Mouse (Mus musculus) forebrain, embryonic 14.5 days (tissue): ENCODE measurements around the gene Vopp1. TPM values are rescaled to one million over a fixed set of nuclear protein-coding genes. Genes with fewer than 3 reads are reported as not detected.

ENCODE experiments used
- ATAC-seq: fragments of 200-750 bp; cut with Nextera tagmentation; 2 replicates; pipeline ENCODE4 v1.8.0; 2017; ENCODE audit warnings: mild to moderate bottlenecking, moderate library complexity
- DNase-seq: peaks from one replicate; pipeline ENCODE4 v3.0.0-alpha.2; 2015; ENCODE audit warnings: low spot score
- H3K27ac ChIP-seq: fragments of 300-500 bp; sonication (generic); 2 replicates; pipeline ENCODE4 v1.5.1; 2014; ENCODE audit warnings: low read depth, mild to moderate bottlenecking, control low read depth, low read length, moderate library complexity
- H3K27me3 ChIP-seq: fragments of 300-500 bp; sonication (generic); replicated peaks from 2 replicates; pipeline ENCODE4 v1.6.1; 2014; ENCODE audit warnings: low read length, control low read depth, mixed read lengths; ENCODE audit not compliant: control insufficient read depth, insufficient read depth
- H3K36me3 ChIP-seq: fragments of 300-500 bp; sonication (generic); 2 replicates; pipeline ENCODE4 v1.6.1; 2014; ENCODE audit warnings: low read length, control low read depth; ENCODE audit not compliant: control insufficient read depth, insufficient read depth
- H3K4me1 ChIP-seq: fragments of 300-500 bp; sonication (generic); 2 replicates; pipeline ENCODE4 v1.6.1; 2014; ENCODE audit warnings: antibody characterized with exemption, low read length, control low read depth; ENCODE audit not compliant: control insufficient read depth, insufficient read depth
- H3K4me2 ChIP-seq: fragments of 300-500 bp; sonication (generic); 2 replicates; pipeline ENCODE4 v1.6.1; 2014; ENCODE audit warnings: mild to moderate bottlenecking, control low read depth, low read length
- H3K4me3 ChIP-seq: fragments of 300-500 bp; sonication (generic); 2 replicates; pipeline ENCODE4 v1.5.1; 2014; ENCODE audit warnings: low read depth, low read length, control low read depth
- H3K9ac ChIP-seq: fragments of 300-500 bp; sonication (generic); 2 replicates; pipeline ENCODE4 v1.6.1; 2014; ENCODE audit warnings: mild to moderate bottlenecking, low read length, control low read depth, moderate library complexity
- H3K9me3 ChIP-seq: fragments of 300-500 bp; sonication (generic); replicated peaks from 2 replicates; pipeline ENCODE4 v1.6.1; 2016; ENCODE audit warnings: low read length, control low read depth, mixed read lengths; ENCODE audit not compliant: control insufficient read depth
- WGBS: fragments of 180-500 bp; shearing (Covaris S2); extraction: QIAGEN DNeasy Blood & Tissue Kit; methylation state at CpG from one replicate; pipeline ENCODE4 v1.1.7; 2014; 5-methylcytosine and 5-hydroxymethylcytosine counted together
- polyA plus RNA-seq: library from polyadenylated mRNA; unstranded; fragments of >200 nt; fragmentation: Nextera tagmentation; extraction: Ambion mirVana; gene quantifications from 2 replicates; pipeline ENCODE4 v1.2.1, GENCODE M21; 2014

The Vopp1 gene
- polyA plus RNA-seq, 1 experiment from 2014 or later, result 81.3 TPM

- Histone ChIP-seq H3K4me1 (no peaks in the 10 kb centered on the region), H3K9ac (no peak overlapping the region), H3K4me2 (no peak overlapping the region), H3K36me3 (peaks cover 14% of the 10 kb centered on the region; the same call in 1 of the 2 replicates), H3K27ac (no peak overlapping the region), H3K27me3 (no peaks in the 10 kb centered on the region), H3K9me3 (no peaks in the 10 kb centered on the region), H3K4me3 (no peak overlapping the region)
- DNase-seq (no peak), ATAC-seq (no peak)
- 84% methylated on average over 1 of the region's 1 CpGs for WGBS
Measured at GRCm38 (mm10) chr6:57766287-57766686, 58.7 kb downstream of the Vopp1 start.

- Histone ChIP-seq H3K9me3 (no peaks in the 10 kb centered on the region), H3K4me3 (no peak overlapping the region), H3K27ac (no peak overlapping the region), H3K36me3 (peaks cover 16% of the 10 kb centered on the region), H3K9ac (no peak overlapping the region), H3K4me1 (no peaks in the 10 kb centered on the region), H3K27me3 (no peaks in the 10 kb centered on the region), H3K4me2 (no peak overlapping the region)
- ATAC-seq (no peak), DNase-seq (no peak)
- WGBS, result 67% methylated on average over 3 of the region's 3 CpGs
Measured at GRCm38 (mm10) chr6:57765095-57765878, 59.7 kb downstream of the Vopp1 start.

DNA sequence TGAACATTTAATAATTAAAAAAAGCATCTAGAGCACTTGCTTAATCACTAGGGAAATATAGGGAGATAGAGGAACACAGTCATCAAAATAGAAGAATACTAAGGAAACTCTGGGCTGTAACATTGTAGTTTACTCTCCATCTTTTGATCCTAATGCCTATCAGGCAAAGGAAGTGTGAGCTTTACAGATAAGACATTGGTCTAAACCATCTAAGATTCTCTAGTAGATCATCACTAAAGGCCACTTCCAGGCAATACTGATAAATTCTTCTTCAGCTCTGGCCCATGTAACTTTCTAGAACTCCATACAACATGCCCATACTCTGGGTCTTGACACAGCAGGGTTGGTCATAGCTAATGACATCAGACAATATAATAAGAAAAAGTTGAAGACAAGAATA, 61.9 kb downstream of the Vopp1 start:
- DNase-seq, result no peak
- peaks cover 19% of the 10 kb centered on the region for H3K36me3 ChIP-seq
- H3K9me3 ChIP-seq, result no peaks in the 10 kb centered on the region
- H3K4me2 ChIP-seq, result no peak overlapping the region
- no peak overlapping the region for H3K4me3 ChIP-seq
- H3K9ac ChIP-seq, result no peak overlapping the region
- no peak for ATAC-seq
- no peaks in the 10 kb centered on the region for H3K4me1 ChIP-seq
- H3K27me3 ChIP-seq, result no peaks in the 10 kb centered on the region
- H3K27ac ChIP-seq, result no peak overlapping the region

GRCm38 (mm10) chr6:57753962-57754759, 70.8 kb downstream of the Vopp1 start:
- Histone ChIP-seq H3K27ac (no peak overlapping the region), H3K9me3 (no peaks in the 10 kb centered on the region), H3K4me1 (no peaks in the 10 kb centered on the region), H3K27me3 (no peaks in the 10 kb centered on the region), H3K4me2 (no peak overlapping the region), H3K36me3 (peaks cover 22% of the 10 kb centered on the region), H3K4me3 (no peak overlapping the region), H3K9ac (no peak overlapping the region)
- WGBS, result 95% methylated on average over 9 of the region's 9 CpGs
- DNase-seq (no peak), ATAC-seq (no peak)

GRCm38 (mm10) chr6:57745748-57746129, 79.2 kb downstream of the Vopp1 start:
- Histone ChIP-seq H3K9ac (no peak overlapping the region), H3K36me3 (no peaks in the 10 kb centered on the region), H3K4me2 (no peak overlapping the region), H3K27ac (no peak overlapping the region), H3K9me3 (no peaks in the 10 kb centered on the region), H3K27me3 (no peaks in the 10 kb centered on the region), H3K4me3 (no peak overlapping the region), H3K4me1 (no peaks in the 10 kb centered on the region)
- no peak for DNase-seq
- no peak for ATAC-seq
- WGBS, result 94% methylated on average over 2 of the region's 2 CpGs

GRCm38 (mm10) chr6:57744974-57745747, 79.8 kb downstream of the Vopp1 start:
- H3K4me1 ChIP-seq, result no peaks in the 10 kb centered on the region
- no peak overlapping the region for H3K4me2 ChIP-seq
- no peaks in the 10 kb centered on the region for H3K9me3 ChIP-seq
- H3K27ac ChIP-seq, result no peak overlapping the region
- ATAC-seq (no peak), DNase-seq (no peak)
- 92% methylated on average over 4 of the region's 4 CpGs for WGBS
- H3K4me3 ChIP-seq, result no peak overlapping the region
- H3K9ac ChIP-seq, result no peak overlapping the region
- H3K36me3 ChIP-seq, result no peaks in the 10 kb centered on the region
- no peaks in the 10 kb centered on the region for H3K27me3 ChIP-seq

DNA sequence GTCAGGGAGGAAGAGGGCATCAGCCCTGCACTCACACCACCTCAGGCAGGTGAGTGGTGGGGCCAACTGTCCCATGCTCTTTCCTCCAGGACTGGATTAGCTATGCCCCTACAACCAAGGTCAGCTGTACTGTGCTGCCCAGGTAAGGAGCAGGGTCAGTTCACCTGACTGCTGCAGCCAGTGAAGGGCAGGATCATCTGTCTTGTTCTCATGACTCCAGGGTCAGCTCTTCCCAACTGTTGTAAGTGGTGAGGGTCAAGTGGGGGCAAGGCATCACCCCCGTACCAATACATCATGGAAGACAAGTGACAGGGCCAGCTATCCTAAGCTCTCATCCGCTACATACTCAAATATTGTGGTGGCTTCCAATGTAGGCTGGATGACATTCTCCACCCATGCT, 80.8 kb downstream of the Vopp1 start:
- H3K9ac ChIP-seq, result no peak overlapping the region
- no peak overlapping the region for H3K4me3 ChIP-seq
- peaks cover 5% of the 10 kb centered on the region; the same call in 1 of the 2 replicates for H3K36me3 ChIP-seq
- no peaks in the 10 kb centered on the region for H3K27me3 ChIP-seq
- no peaks in the 10 kb centered on the region for H3K9me3 ChIP-seq
- no peaks in the 10 kb centered on the region for H3K4me1 ChIP-seq
- no peak overlapping the region for H3K27ac ChIP-seq
- WGBS, result 100% methylated on average over 2 of the region's 2 CpGs
- peak; percentile 18; the same call in 1 of the 2 replicates for ATAC-seq
- H3K4me2 ChIP-seq, result no peak overlapping the region
- DNase-seq, result no peak

DNA sequence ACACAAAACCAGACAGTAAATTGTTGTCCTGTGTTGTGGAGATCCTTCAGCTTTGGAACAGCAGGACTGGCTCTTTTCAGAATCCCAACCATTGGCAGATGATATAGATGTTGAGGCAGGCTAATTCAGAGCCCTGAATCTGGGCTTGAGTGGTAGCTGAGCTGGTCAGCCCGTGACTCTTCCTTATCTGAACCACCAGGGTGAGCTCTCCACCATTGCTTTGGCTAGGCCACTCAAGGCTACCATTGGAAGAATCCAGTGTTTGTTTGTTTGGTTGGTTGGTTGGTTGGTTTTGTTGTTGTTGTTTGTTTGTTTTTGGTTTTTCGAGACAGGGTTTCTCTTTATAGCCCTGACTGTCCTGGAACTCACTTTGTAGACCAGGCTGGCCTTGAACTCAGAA, 81.6 kb downstream of the Vopp1 start:
- 90% methylated on average over 2 of the region's 2 CpGs for WGBS
- no peak for ATAC-seq
- H3K9ac ChIP-seq, result no peak overlapping the region
- DNase-seq, result no peak
- no peaks in the 10 kb centered on the region for H3K9me3 ChIP-seq
- H3K27ac ChIP-seq, result no peak overlapping the region
- peaks cover 5% of the 10 kb centered on the region; the same call in 1 of the 2 replicates for H3K36me3 ChIP-seq
- no peaks in the 10 kb centered on the region for H3K27me3 ChIP-seq
- no peak overlapping the region for H3K4me3 ChIP-seq
- no peaks in the 10 kb centered on the region for H3K4me1 ChIP-seq
- no peak overlapping the region for H3K4me2 ChIP-seq
